Comparison of ENCODE assay signal across 8 mouse cellular contexts in genomic region chr7:118995671-118996070, GRCm38 (mm10). TPM values are rescaled to one million over a fixed set of nuclear protein-coding genes. Genes with fewer than 3 reads are reported as not detected.
DNase-seq lines count a peak whose midpoint lies in the region; ATAC-seq lines count a peak whose summit lies in the region.

No protein-coding gene starts in this region.

- WGBS in limb, embryonic 13.5 days, result 8% methylated on average over 14 of the region's 14 CpGs
- 8% methylated on average over 14 of the region's 14 CpGs for WGBS in stomach, embryonic 15.5 days

- no peak overlapping the region for H3K27ac ChIP-seq in limb, embryonic 13.5 days
- no peak overlapping the region for H3K27ac ChIP-seq in stomach, embryonic 15.5 days

- H3K4me1 ChIP-seq in megakaryocyte, embryonic 14.5 days, result peaks cover 30% of the 10 kb centered on the region
- peaks cover 37% of the 10 kb centered on the region for H3K4me1 ChIP-seq in limb, embryonic 13.5 days
- H3K4me1 ChIP-seq in stomach, embryonic 15.5 days, result peaks cover 31% of the 10 kb centered on the region

- H3K36me3 ChIP-seq in megakaryocyte, embryonic 14.5 days (replicated peaks; ENCODE audit: low read length), result no peaks in the 10 kb centered on the region
- H3K36me3 ChIP-seq in limb, embryonic 13.5 days, result no peaks in the 10 kb centered on the region
- no peaks in the 10 kb centered on the region for H3K36me3 ChIP-seq in stomach, embryonic 15.5 days

- H3K4me3 ChIP-seq in megakaryocyte, embryonic 14.5 days (replicated peaks), result peak overlapping the region; percentile 88
- H3K4me3 ChIP-seq in limb, embryonic 13.5 days, result peak overlapping the region; percentile 67
- H3K4me3 ChIP-seq in stomach, embryonic 15.5 days (replicated peaks), result peak overlapping the region; percentile 68; the same call in 1 of the 2 replicates

- H3K27me3 ChIP-seq in megakaryocyte, embryonic 14.5 days (replicated peaks), result peaks cover 69% of the 10 kb centered on the region
- H3K27me3 ChIP-seq in limb, embryonic 13.5 days, result no peaks in the 10 kb centered on the region
- H3K27me3 ChIP-seq in stomach, embryonic 15.5 days (replicated peaks), result no peaks in the 10 kb centered on the region

- DNase-seq in cerebellum, adult 9-11 months, result peak; percentile 62
- no peak for DNase-seq in cerebellum, postnatal 36 days
- DNase-seq in left cerebral cortex, postnatal 4 days, result no peak
- DNase-seq in adipocyte (ENCODE audit: low spot score), result no peak

- peak overlapping the region; percentile 13; the same call in 1 of the 2 replicates for H3K9ac ChIP-seq in limb, embryonic 13.5 days
- H3K9ac ChIP-seq in stomach, embryonic 15.5 days, result peak overlapping the region; percentile 7; the same call in 1 of the 2 replicates

- H3K4me2 ChIP-seq in limb, embryonic 13.5 days (replicated peaks), result peak overlapping the region; percentile 94
- peak overlapping the region; percentile 93 for H3K4me2 ChIP-seq in stomach, embryonic 15.5 days

- ATAC-seq in megakaryocyte, adult 5-6 weeks (ENCODE audit: poor library complexity, severe bottlenecking), result no peak
- ATAC-seq in limb, embryonic 13.5 days (ENCODE audit: low FRiP score, low read depth), result no peak
- ATAC-seq in stomach, embryonic 15.5 days (ENCODE audit: insufficient read depth, low FRiP score, low read depth), result peak; percentile 1; the same call in 1 of the 2 replicates

- H3K9me3 ChIP-seq in megakaryocyte, embryonic 14.5 days, result 0 out of 2 replicates have a peak, but pooled peaks cover 3% of the 10 kb centered on the region
- H3K9me3 ChIP-seq in limb, embryonic 13.5 days, result no peaks in the 10 kb centered on the region
- no peaks in the 10 kb centered on the region for H3K9me3 ChIP-seq in stomach, embryonic 15.5 days

- intact Hi-C loops in left cerebral cortex, postnatal 4 days (cut with DNase I), result loop anchor here (1.0 kb wide), 1 partner anchor 229 kb away; no protein-coding TSS in a partner anchor

RNA-seq across cellular contexts. Expression of gene Gprc5b, which starts 0.7 kb away (rescaled TPM):
- 0.04 TPM in 1 of 2 replicates, not detected in the other for polyA plus RNA-seq in megakaryocyte, embryonic 14.5 days (2012; ENCODE audit: insufficient read depth, low replicate concordance)
- total RNA-seq in megakaryocyte, adult 5-6 weeks (2015), result 0.04 and 0.32 TPM in 2 replicates
- 0.12 TPM in 1 of 2 replicates, not detected in the other for total RNA-seq in megakaryocyte, adult 5-6 weeks (2017)
- 6.8 and 8.0 TPM in 2 replicates for polyA plus RNA-seq in limb, embryonic 13.5 days (2015; fragmentation: Nextera tagmentation; extraction: Ambion mirVana)
- polyA plus RNA-seq in stomach, embryonic 15.5 days (2015; fragmentation: Nextera tagmentation; extraction: Ambion mirVana), result 3.0 and 4.7 TPM in 2 replicates
- 10 to 100 TPM; 17.9 to 20.2 TPM for total RNA-seq in left cerebral cortex, postnatal 4 days (2021)
